Mouse (Mus musculus) cortical plate, adult 2 months (tissue): ENCODE measurements at regions not wholly inside any gene's neighbourhood (a gene's known extent, or its start where the extent isn't known, plus 50 kb on each side); places are given as distances from the start of the nearest gene placed in this dataset.

Experiments
- CTCF ChIP-seq: fragments of 200-500 bp; IDR thresholded peaks from 2 replicates; pipeline ENCODE4 v1.5.1; 2011; ENCODE audit warnings: mild to moderate bottlenecking, control low read depth, low read length; ENCODE audit not compliant: insufficient read depth; ENCODE audit errors: extremely low read depth
- POLR2A ChIP-seq: fragments of 200-500 bp; IDR thresholded peaks from 2 replicates; pipeline ENCODE4 v1.6.1; 2011; ENCODE audit warnings: mild to moderate bottlenecking, low read length, control low read depth; ENCODE audit not compliant: insufficient read depth; ENCODE audit errors: extremely low read depth

GRCm38 (mm10) chr16:30792738-30793377 is 193.3 kb downstream of the Fam43a start:
- TF ChIP-seq POLR2A: no peak
- TF ChIP-seq CTCF: no peak
